Comparison of ENCODE assay signal across 23 mouse cellular contexts in the genomic region with DNA sequence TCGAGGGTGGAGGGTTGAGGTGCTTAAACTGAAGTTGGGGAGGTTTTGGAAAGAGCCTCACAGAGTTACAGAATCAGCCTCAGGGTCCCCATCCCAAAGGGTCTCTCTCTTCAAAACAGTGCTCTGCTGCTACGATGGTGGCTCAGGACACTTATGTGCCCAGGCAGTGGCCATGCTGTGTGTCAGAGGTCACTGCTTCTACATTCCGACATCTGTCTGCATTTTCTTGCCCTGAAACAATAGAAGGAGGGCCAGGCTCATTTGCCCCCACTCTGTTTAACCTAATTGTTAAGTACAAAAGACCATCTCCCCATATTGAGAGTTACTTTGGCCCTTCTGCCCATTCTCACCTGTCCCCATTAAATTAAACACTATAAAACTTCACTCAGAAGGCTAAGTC. TPM values are rescaled to one million over a fixed set of nuclear protein-coding genes. Genes with fewer than 3 reads are reported as not detected.
DNase-seq lines count a peak whose midpoint lies in the region; ATAC-seq and TF ChIP-seq lines count a peak whose summit lies in the region.
"Had no signal": no experiment of that assay in that cellular context is flagged by ENCODE, and none has a peak within 500 bp of the region (broad histone marks: within the 10 kb centered on the region; RNA-seq: fewer than 3 reads in every experiment).

No protein-coding gene starts in this region.

- intact Hi-C loops in gastrocnemius, postnatal 36 days (cut with DNase I): no loop called here

- H3K4me3 ChIP-seq in forebrain, embryonic 14.5 days (ENCODE audit: low read depth, low read length): no peak overlapping the region
- no peak overlapping the region for H3K4me3 ChIP-seq in forebrain, postnatal 0 days (ENCODE audit: low read depth, low read length)
- peak overlapping the region; percentile 37 for H3K4me3 ChIP-seq in midbrain, embryonic 10.5 days
- no peak overlapping the region for H3K4me3 ChIP-seq in midbrain, postnatal 0 days (ENCODE audit: low read depth, low read length)
- H3K4me3 ChIP-seq: erythroblast, embryonic 14.5 days; heart, embryonic 10.5 days; lung, embryonic 15.5 days had no signal

- no peak overlapping the region for H3K9ac ChIP-seq in forebrain, embryonic 14.5 days (ENCODE audit: low read length)
- H3K9ac ChIP-seq in forebrain, postnatal 0 days: no peak overlapping the region
- H3K9ac ChIP-seq in midbrain, postnatal 0 days (replicated peaks; ENCODE audit: low read length, poor library complexity, severe bottlenecking): no peak overlapping the region
- H3K9ac ChIP-seq: liver, embryonic 14.5 days; lung, embryonic 15.5 days had no signal

- no peak for TF ChIP-seq CTCF in forebrain, postnatal 0 days (IDR thresholded peaks at IDR 0.05; ENCODE audit: low read depth)
- no peak for TF ChIP-seq CTCF in midbrain, postnatal 0 days (IDR thresholded peaks at IDR 0.05)

- H3K27ac ChIP-seq in forebrain, embryonic 14.5 days (ENCODE audit: low read depth, low read length): no peak overlapping the region
- no peak overlapping the region for H3K27ac ChIP-seq in forebrain, postnatal 0 days (ENCODE audit: low read depth, low read length)
- peak overlapping the region; percentile 69 for H3K27ac ChIP-seq in midbrain, embryonic 10.5 days (replicated peaks)
- H3K27ac ChIP-seq in midbrain, postnatal 0 days (ENCODE audit: low read depth, low read length): no peak overlapping the region
- H3K27ac ChIP-seq: heart, embryonic 10.5 days; liver, embryonic 14.5 days; lung, embryonic 15.5 days had no signal

- H3K4me1 ChIP-seq in forebrain, embryonic 14.5 days (ENCODE audit: control insufficient read depth, insufficient read depth, low read length): peaks cover 8% of the 10 kb centered on the region; the same call in 1 of the 2 replicates
- H3K4me1 ChIP-seq in forebrain, postnatal 0 days (ENCODE audit: insufficient read depth): no peaks in the 10 kb centered on the region
- H3K4me1 ChIP-seq in midbrain, embryonic 10.5 days: peaks cover 68% of the 10 kb centered on the region
- H3K4me1 ChIP-seq in midbrain, postnatal 0 days (ENCODE audit: insufficient read depth, low read length): no peaks in the 10 kb centered on the region

- ATAC-seq in forebrain, embryonic 14.5 days: 0 out of 2 replicates have a peak, but pooled peaks have one; percentile 37
- no peak for ATAC-seq in forebrain, postnatal 0 days
- no peak for ATAC-seq in midbrain, postnatal 0 days (ENCODE audit: low FRiP score)

- WGBS in forebrain, embryonic 14.5 days: 8% methylated on average over 3 of the region's 3 CpGs
- 13% methylated on average over 3 of the region's 3 CpGs for WGBS in forebrain, postnatal 0 days
- WGBS in midbrain, embryonic 10.5 days: 5% methylated on average over 3 of the region's 3 CpGs
- 33% methylated on average over 3 of the region's 3 CpGs for WGBS in midbrain, postnatal 0 days

- H3K36me3 ChIP-seq in forebrain, embryonic 14.5 days (ENCODE audit: control insufficient read depth, insufficient read depth, low read length): no peaks in the 10 kb centered on the region
- H3K36me3 ChIP-seq in forebrain, postnatal 0 days (ENCODE audit: insufficient read depth): no peaks in the 10 kb centered on the region
- H3K36me3 ChIP-seq in midbrain, embryonic 10.5 days: peaks cover 6% of the 10 kb centered on the region; the same call in 1 of the 2 replicates
- no peaks in the 10 kb centered on the region for H3K36me3 ChIP-seq in midbrain, postnatal 0 days (ENCODE audit: insufficient read depth, low read length)
- H3K36me3 ChIP-seq: heart, embryonic 10.5 days; lung, embryonic 15.5 days had no signal

- DNase-seq in forebrain, embryonic 14.5 days (ENCODE audit: low spot score): no peak
- no peak for DNase-seq in forebrain, postnatal 0 days
- peak; percentile 56 for DNase-seq in embryo, embryonic 10.5 days (ENCODE audit: low spot score)
- no peak for DNase-seq in midbrain, embryonic 10.5 days (ENCODE audit: low spot score)
- DNase-seq in midbrain, postnatal 0 days (ENCODE audit: low spot score): no peak
- DNase-seq in gastrocnemius, postnatal 36 days: no peak
- DNase-seq in left cerebral cortex, adult 11 months (ENCODE audit: low spot score): no peak
- DNase-seq: adrenal gland, postnatal 36 days; cerebellum, adult 11-12 months; cerebellum, postnatal 14 days; gastrocnemius, postnatal 25 days; kidney, adult 18-20 months; kidney, postnatal 10 days; layer of hippocampus, postnatal 36 days; lung, postnatal 4 days; right cerebral cortex, adult 18-20 months; thymus, postnatal 36 days had no signal

- no peak overlapping the region for H3K4me2 ChIP-seq in forebrain, embryonic 14.5 days (ENCODE audit: low read length)
- H3K4me2 ChIP-seq in forebrain, postnatal 0 days (ENCODE audit: low read depth): no peak overlapping the region
- H3K4me2 ChIP-seq in midbrain, postnatal 0 days (ENCODE audit: low read depth, low read length, poor library complexity, severe bottlenecking): peak overlapping the region; percentile 12; the same call in 1 of the 2 replicates
- H3K4me2 ChIP-seq: lung, embryonic 15.5 days had no signal

- no peaks in the 10 kb centered on the region for H3K9me3 ChIP-seq in forebrain, embryonic 14.5 days (replicated peaks; ENCODE audit: control insufficient read depth, low read length)
- H3K9me3 ChIP-seq in forebrain, postnatal 0 days (ENCODE audit: low read length): no peaks in the 10 kb centered on the region
- no peaks in the 10 kb centered on the region for H3K9me3 ChIP-seq in midbrain, embryonic 10.5 days (replicated peaks)
- no peaks in the 10 kb centered on the region for H3K9me3 ChIP-seq in midbrain, postnatal 0 days (ENCODE audit: low read length)
- H3K9me3 ChIP-seq: heart, embryonic 10.5 days; lung, embryonic 15.5 days had no signal

- peaks cover 24% of the 10 kb centered on the region for H3K27me3 ChIP-seq in forebrain, embryonic 14.5 days (replicated peaks; ENCODE audit: control insufficient read depth, insufficient read depth, low read length)
- peaks cover 5% of the 10 kb centered on the region; the same call in 1 of the 2 replicates for H3K27me3 ChIP-seq in forebrain, postnatal 0 days (ENCODE audit: insufficient read depth, low read length)
- H3K27me3 ChIP-seq in midbrain, embryonic 10.5 days (ENCODE audit: low read depth, poor library complexity, severe bottlenecking): peaks cover 44% of the 10 kb centered on the region
- no peaks in the 10 kb centered on the region for H3K27me3 ChIP-seq in midbrain, postnatal 0 days (ENCODE audit: insufficient read depth, low read length)
- H3K27me3 ChIP-seq: CH12.LX; lung, embryonic 15.5 days had no signal

RNA-seq across cellular contexts. Expression of gene Efna5, which starts 9.2 kb away (rescaled TPM):
- 18.8 and 20.9 TPM in 2 replicates for polyA plus RNA-seq in forebrain, embryonic 14.5 days (2014; fragmentation: Nextera tagmentation; extraction: Ambion mirVana)
- total RNA-seq in forebrain, postnatal 0 days (2014; rRNA removed): 7.0 and 7.4 TPM in 2 replicates
- polyA plus RNA-seq in forebrain, postnatal 0 days (2015; fragmentation: Nextera tagmentation; extraction: Ambion mirVana): 15.0 and 27.0 TPM in 2 replicates
- polyA plus RNA-seq in midbrain, embryonic 10.5 days (2016; fragmentation: Nextera tagmentation; extraction: Ambion mirVana): 58.8 and 80.0 TPM in 2 replicates
- 11.1 and 18.3 TPM in 2 replicates for total RNA-seq in midbrain, postnatal 0 days (2014; rRNA removed)
- 48.1 and 59.5 TPM in 2 replicates for polyA plus RNA-seq in midbrain, postnatal 0 days (2015; fragmentation: Nextera tagmentation; extraction: Ambion mirVana)
- under 1 TPM; 0.32 to 0.59 TPM for total RNA-seq in gastrocnemius, postnatal 36 days (2021)
- total RNA-seq: MEL had no signal
- polyA plus RNA-seq: erythroblast, embryonic 14.5 days had no signal
